Mouse (Mus musculus): ENCODE data around the gene Tenm2. TPM values are rescaled to one million over a fixed set of nuclear protein-coding genes. Genes with fewer than 3 reads are reported as not detected.

The Tenm2 gene
- total and polyA plus RNA-seq, 2 experiments from 2014 or later, result 41.8 to 91.3 TPM

DNA sequence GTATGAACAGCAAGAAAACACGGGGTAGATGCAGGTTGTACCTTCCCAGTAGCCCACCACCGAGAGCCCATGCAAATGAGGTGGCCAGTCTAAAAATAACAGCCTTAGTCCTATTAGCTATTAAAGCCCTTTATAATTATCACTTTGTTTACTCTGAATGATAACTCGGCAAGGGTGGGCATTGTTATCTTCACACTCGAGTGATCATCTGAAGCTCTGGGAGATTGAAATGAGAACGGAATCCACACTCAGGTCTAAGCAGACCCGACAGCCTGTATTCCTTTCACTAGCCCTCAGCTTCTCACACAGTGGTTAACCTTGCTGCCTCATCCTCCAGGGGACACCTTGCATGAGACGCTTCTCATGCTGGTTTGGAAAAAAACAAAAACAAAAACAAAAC is 985.7 kb downstream of the Tenm2 start:
- Histone ChIP-seq H3K4me3 (ENCODE audit: low read depth, low read length) (no peak overlapping the region), H3K9me3 (ENCODE audit: low read length) (no peaks in the 10 kb centered on the region), H3K36me3 (ENCODE audit: insufficient read depth) (no peaks in the 10 kb centered on the region), H3K4me2 (ENCODE audit: low read depth) (no peak overlapping the region), H3K9ac (no peak overlapping the region), H3K27ac (ENCODE audit: low read depth, low read length) (no peak overlapping the region), H3K27me3 (ENCODE audit: insufficient read depth, low read length) (no peaks in the 10 kb centered on the region), H3K4me1 (ENCODE audit: insufficient read depth) (no peaks in the 10 kb centered on the region)
- no peak for ATAC-seq
- 22% methylated on average over 7 of the region's 7 CpGs for WGBS
- TF ChIP-seq CTCF (IDR thresholded peaks at IDR 0.05; ENCODE audit: low read depth), result no peak
- DNase-seq, result no peak

DNA sequence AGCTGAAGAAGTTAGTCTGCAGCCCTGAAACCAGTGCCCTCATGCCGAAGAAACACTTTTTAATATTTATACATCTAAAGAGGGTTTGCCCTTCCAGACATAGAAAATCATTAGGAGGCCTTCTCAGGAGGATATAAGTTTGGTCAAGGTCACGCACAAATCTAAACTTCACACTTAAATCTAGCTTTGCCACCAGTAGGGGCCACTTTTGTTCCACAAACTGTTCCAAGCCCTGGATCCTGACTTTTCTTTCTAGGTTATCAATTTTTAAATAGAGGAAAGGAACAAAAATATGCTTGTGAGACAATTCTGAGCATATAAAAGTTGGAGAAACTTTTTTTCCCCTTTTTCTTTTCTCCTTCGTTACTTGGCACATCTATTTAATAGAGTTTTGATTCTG is 989.6 kb downstream of the Tenm2 start:
- ATAC-seq (no peak), DNase-seq (no peak)
- Histone ChIP-seq H3K27me3 (ENCODE audit: insufficient read depth, low read length) (no peaks in the 10 kb centered on the region), H3K4me2 (ENCODE audit: low read depth) (no peak overlapping the region), H3K36me3 (ENCODE audit: insufficient read depth) (no peaks in the 10 kb centered on the region), H3K9me3 (ENCODE audit: low read length) (no peaks in the 10 kb centered on the region), H3K27ac (ENCODE audit: low read depth, low read length) (no peak overlapping the region), H3K9ac (no peak overlapping the region), H3K4me1 (ENCODE audit: insufficient read depth) (peaks cover 6% of the 10 kb centered on the region), H3K4me3 (ENCODE audit: low read depth, low read length) (no peak overlapping the region)
- peak; percentile 27; the same call in 1 of the 2 replicates for TF ChIP-seq CTCF (IDR thresholded peaks at IDR 0.05; ENCODE audit: low read depth)
- WGBS, result 85% methylated on average over 3 of the region's 3 CpGs

DNA sequence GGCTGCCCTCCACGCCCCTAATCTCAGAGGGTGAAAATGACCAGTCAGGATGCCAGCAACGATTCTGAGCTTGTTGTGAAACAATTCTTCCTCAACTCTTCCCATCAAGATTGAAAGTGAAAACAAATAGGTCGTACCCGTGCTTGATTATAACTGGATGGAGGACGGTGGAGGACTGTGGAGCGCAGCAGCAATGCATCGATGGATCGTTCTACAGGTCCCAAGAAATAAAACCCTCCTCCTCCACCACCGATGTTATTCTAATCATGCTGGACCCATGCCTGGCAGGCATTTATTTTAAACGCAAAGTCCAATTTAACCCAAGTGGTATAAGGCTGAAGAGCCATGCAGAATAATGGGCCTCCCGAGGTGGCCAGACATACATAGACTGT is 991.3 kb downstream of the Tenm2 start:
- no peak overlapping the region for H3K4me3 ChIP-seq (ENCODE audit: low read depth, low read length)
- 67% methylated on average over 11 of the region's 11 CpGs for WGBS
- DNase-seq, result no peak
- H3K9ac ChIP-seq, result no peak overlapping the region
- H3K36me3 ChIP-seq (ENCODE audit: insufficient read depth), result no peaks in the 10 kb centered on the region
- H3K9me3 ChIP-seq (ENCODE audit: low read length), result no peaks in the 10 kb centered on the region
- H3K27ac ChIP-seq (ENCODE audit: low read depth, low read length), result peak overlapping the region; percentile 70
- no peak for TF ChIP-seq CTCF (IDR thresholded peaks at IDR 0.05; ENCODE audit: low read depth)
- H3K4me1 ChIP-seq (ENCODE audit: insufficient read depth), result peaks cover 6% of the 10 kb centered on the region
- H3K4me2 ChIP-seq (ENCODE audit: low read depth), result no peak overlapping the region
- H3K27me3 ChIP-seq (ENCODE audit: insufficient read depth, low read length), result no peaks in the 10 kb centered on the region
- ATAC-seq, result no peak

DNA sequence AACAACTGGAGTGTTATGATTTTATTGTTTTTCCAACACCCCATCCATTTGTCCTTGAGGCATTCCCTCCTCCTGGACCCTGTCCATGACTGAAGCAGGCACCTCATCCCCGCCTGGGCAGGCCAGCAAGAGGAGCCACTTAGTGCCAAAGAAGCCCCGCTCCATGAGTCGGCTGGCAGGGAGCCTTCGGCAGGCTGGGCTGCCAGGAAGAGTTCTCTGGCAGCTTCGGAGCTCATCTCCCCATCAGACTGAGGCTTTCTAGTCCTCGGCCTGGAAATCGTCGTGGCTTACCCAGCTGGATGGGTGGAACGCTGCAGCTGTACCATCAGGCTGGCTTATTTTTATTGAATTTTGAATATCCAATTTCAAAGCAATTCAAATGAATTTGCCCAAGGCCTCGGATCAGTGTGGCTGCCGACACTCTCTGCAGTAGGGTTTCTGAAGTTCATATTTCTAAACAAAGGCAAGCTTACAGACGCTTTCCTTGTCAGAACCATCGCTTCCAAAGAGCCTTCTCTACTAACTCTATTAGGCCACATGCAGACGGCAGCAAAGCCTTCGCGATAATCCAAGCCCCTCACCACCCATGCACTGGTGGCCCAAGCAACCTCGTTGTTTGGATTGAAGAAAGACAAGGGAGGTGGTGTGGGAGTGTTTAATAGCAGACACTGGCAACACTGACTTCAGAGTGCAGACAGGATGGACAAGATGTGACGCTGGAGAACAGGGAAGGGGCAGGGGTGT is 991.8 kb downstream of the Tenm2 start:
- H3K9me3 ChIP-seq (ENCODE audit: low read length), result no peaks in the 10 kb centered on the region
- H3K9ac ChIP-seq, result no peak overlapping the region
- H3K36me3 ChIP-seq (ENCODE audit: insufficient read depth), result no peaks in the 10 kb centered on the region
- WGBS, result 37% methylated on average over 18 of the region's 18 CpGs
- H3K27me3 ChIP-seq (ENCODE audit: insufficient read depth, low read length), result no peaks in the 10 kb centered on the region
- DNase-seq, result peak; percentile 85
- H3K4me1 ChIP-seq (ENCODE audit: insufficient read depth), result peaks cover 6% of the 10 kb centered on the region
- TF ChIP-seq CTCF (IDR thresholded peaks at IDR 0.05; ENCODE audit: low read depth), result no peak
- peak overlapping the region; percentile 70 for H3K27ac ChIP-seq (ENCODE audit: low read depth, low read length)
- peak; percentile 78 for ATAC-seq
- H3K4me2 ChIP-seq (ENCODE audit: low read depth), result 0 out of 2 replicates have a peak overlapping the region, but pooled peaks have one; percentile 2
- H3K4me3 ChIP-seq (ENCODE audit: low read depth, low read length), result no peak overlapping the region

DNA sequence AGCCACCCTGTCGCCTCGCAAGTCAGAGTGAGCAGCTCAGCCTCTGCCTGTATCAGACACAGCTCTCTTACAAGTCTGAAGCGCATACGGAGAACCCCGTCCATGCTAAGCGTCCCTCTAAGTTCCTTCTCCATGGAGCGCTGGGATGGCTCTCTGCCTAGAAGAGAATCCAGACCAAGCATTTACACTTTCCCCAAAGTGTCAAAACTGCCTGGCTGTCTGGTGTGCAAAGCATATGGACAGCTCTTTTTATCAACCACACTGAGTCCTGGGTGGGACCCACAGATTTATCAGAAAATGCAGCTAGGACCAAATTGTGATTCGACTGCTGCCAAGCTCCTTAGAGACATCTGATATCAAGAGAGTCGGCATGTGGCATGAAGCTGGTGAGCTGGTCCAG is 996.9 kb downstream of the Tenm2 start:
- DNase-seq (peak; percentile 77), ATAC-seq (peak; percentile 71)
- H3K4me2 ChIP-seq (ENCODE audit: low read depth), result no peak overlapping the region
- no peak overlapping the region for H3K27ac ChIP-seq (ENCODE audit: low read depth, low read length)
- WGBS, result 68% methylated on average over 9 of the region's 9 CpGs
- no peaks in the 10 kb centered on the region for H3K9me3 ChIP-seq (ENCODE audit: low read length)
- H3K4me3 ChIP-seq (ENCODE audit: low read depth, low read length), result no peak overlapping the region
- H3K36me3 ChIP-seq (ENCODE audit: insufficient read depth), result no peaks in the 10 kb centered on the region
- no peak overlapping the region for H3K9ac ChIP-seq
- no peak for TF ChIP-seq CTCF (IDR thresholded peaks at IDR 0.05; ENCODE audit: low read depth)
- H3K27me3 ChIP-seq (ENCODE audit: insufficient read depth, low read length), result no peaks in the 10 kb centered on the region
- peaks cover 6% of the 10 kb centered on the region for H3K4me1 ChIP-seq (ENCODE audit: insufficient read depth)

DNA sequence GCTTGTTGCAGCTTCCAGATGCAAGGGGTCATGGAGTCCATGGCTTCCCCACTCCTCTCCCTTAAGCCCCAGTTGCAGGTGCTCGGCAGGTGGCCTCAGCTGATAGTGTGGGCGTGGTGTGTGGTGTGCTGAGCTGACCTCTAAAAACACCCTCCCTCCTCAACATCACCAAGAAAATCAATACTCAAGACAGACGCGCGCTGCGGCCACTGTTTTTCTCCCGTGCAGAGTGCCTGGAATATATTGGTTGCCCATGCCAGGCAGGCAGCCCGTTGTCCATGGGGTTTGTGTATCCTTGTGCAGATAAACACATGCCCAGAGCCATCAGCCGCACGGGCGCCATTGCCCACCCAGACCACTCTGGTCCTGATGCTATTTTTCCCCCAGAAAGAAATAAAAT is 1007.1 kb downstream of the Tenm2 start:
- TF ChIP-seq CTCF (IDR thresholded peaks at IDR 0.05; ENCODE audit: low read depth), result no peak
- ATAC-seq (no peak), DNase-seq (no peak)
- Histone ChIP-seq H3K27ac (ENCODE audit: low read depth, low read length) (no peak overlapping the region), H3K36me3 (ENCODE audit: insufficient read depth) (no peaks in the 10 kb centered on the region), H3K9me3 (ENCODE audit: low read length) (no peaks in the 10 kb centered on the region), H3K9ac (no peak overlapping the region), H3K27me3 (ENCODE audit: insufficient read depth, low read length) (no peaks in the 10 kb centered on the region), H3K4me2 (ENCODE audit: low read depth) (no peak overlapping the region), H3K4me1 (ENCODE audit: insufficient read depth) (no peaks in the 10 kb centered on the region; the same call in 1 of the 2 replicates), H3K4me3 (ENCODE audit: low read depth, low read length) (no peak overlapping the region)
- WGBS, result 85% methylated on average over 11 of the region's 11 CpGs

DNA sequence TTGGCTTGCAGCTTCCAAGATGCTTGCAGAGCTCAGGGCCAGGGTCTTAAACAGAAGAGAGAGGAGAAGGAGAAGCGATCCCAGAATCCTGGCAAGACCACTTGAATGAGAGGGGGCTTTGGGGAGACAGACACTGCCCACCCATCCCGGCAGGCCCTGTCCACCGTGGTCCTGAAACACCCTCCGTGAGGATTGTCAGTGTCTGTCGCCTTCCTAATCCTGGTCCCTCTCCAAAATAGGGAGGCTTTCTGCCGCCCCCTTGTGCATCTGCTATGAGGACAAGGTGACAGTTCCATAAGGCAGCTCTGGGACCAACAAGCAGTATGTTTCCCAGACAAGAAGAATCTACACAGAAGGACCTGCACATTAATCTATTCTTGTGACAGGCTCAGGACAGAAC is 1007.6 kb downstream of the Tenm2 start:
- H3K4me1 ChIP-seq (ENCODE audit: insufficient read depth), result no peaks in the 10 kb centered on the region; the same call in 1 of the 2 replicates
- H3K9me3 ChIP-seq (ENCODE audit: low read length), result no peaks in the 10 kb centered on the region
- DNase-seq (no peak), ATAC-seq (no peak)
- 60% methylated on average over 6 of the region's 6 CpGs for WGBS
- no peaks in the 10 kb centered on the region for H3K36me3 ChIP-seq (ENCODE audit: insufficient read depth)
- H3K9ac ChIP-seq, result no peak overlapping the region
- H3K27ac ChIP-seq (ENCODE audit: low read depth, low read length), result no peak overlapping the region
- H3K4me3 ChIP-seq (ENCODE audit: low read depth, low read length), result no peak overlapping the region
- H3K4me2 ChIP-seq (ENCODE audit: low read depth), result no peak overlapping the region
- H3K27me3 ChIP-seq (ENCODE audit: insufficient read depth, low read length), result no peaks in the 10 kb centered on the region
- TF ChIP-seq CTCF (IDR thresholded peaks at IDR 0.05; ENCODE audit: low read depth), result no peak
